Mouse (Mus musculus) embryonic facial prominence, embryonic 12.5 days (tissue): Measurements from ENCODE around the gene Ephb2. TPM values are rescaled to one million over a fixed set of nuclear protein-coding genes. Genes with fewer than 3 reads are reported as not detected.

Experiments
- ATAC-seq: fragments of 200-750 bp; cut with Nextera tagmentation; 2 replicates; pipeline ENCODE4 v1.8.0; 2017; ENCODE audit not compliant: insufficient number of reproducible peaks, insufficient read depth, low FRiP score, low TSS enrichment
- H3K27ac ChIP-seq: fragments of 300-500 bp; sonication (generic); 2 replicates; pipeline ENCODE4 v1.5.1; 2016; ENCODE audit warnings: mild to moderate bottlenecking
- H3K27me3 ChIP-seq: fragments of 300-500 bp; sonication (generic); 2 replicates; pipeline ENCODE4 v1.6.1; 2016; ENCODE audit warnings: mild to moderate bottlenecking, moderate library complexity
- H3K36me3 ChIP-seq: fragments of 300-500 bp; sonication (generic); 2 replicates; pipeline ENCODE4 v1.6.1; 2016; ENCODE audit warnings: mild to moderate bottlenecking
- H3K4me1 ChIP-seq: fragments of 300-500 bp; sonication (generic); 2 replicates; pipeline ENCODE4 v1.6.1; 2016
- H3K4me2 ChIP-seq: fragments of 300-500 bp; sonication (generic); replicated peaks from 2 replicates; pipeline ENCODE4 v1.6.1; 2016; ENCODE audit warnings: mild to moderate bottlenecking, moderate library complexity
- H3K4me3 ChIP-seq: fragments of 300-500 bp; sonication (generic); 2 replicates; pipeline ENCODE4 v1.5.1; 2016; ENCODE audit warnings: mild to moderate bottlenecking
- H3K9ac ChIP-seq: fragments of 300-500 bp; sonication (generic); 2 replicates; pipeline ENCODE4 v1.6.1; 2016; ENCODE audit warnings: mild to moderate bottlenecking, moderate library complexity
- H3K9me3 ChIP-seq: fragments of 300-500 bp; sonication (generic); 2 replicates; pipeline ENCODE4 v1.6.1; 2016; ENCODE audit warnings: mild to moderate bottlenecking, moderate library complexity
- WGBS: fragments of 180-500 bp; shearing (Covaris S2); methylation state at CpG from one replicate; pipeline ENCODE4 v1.1.7; 2016; 5-methylcytosine and 5-hydroxymethylcytosine counted together
- polyA plus RNA-seq: library from polyadenylated mRNA; unstranded; fragments of >200 nt; fragmentation: Nextera tagmentation; extraction: Ambion mirVana; gene quantifications from 2 replicates; pipeline ENCODE4 v1.2.1, GENCODE M21; 2016

The Ephb2 gene
- polyA plus RNA-seq, 1 experiment from 2014 or later = 17.1 TPM

- Histone ChIP-seq H3K27ac (peak overlapping the region; percentile 52; the same call in 1 of the 2 replicates), H3K4me2 (peak overlapping the region; percentile 9; the same call in 1 of the 2 replicates), H3K27me3 (no peaks in the 10 kb centered on the region), H3K36me3 (peaks cover 2% of the 10 kb centered on the region), H3K9ac (peak overlapping the region; percentile 25; the same call in 1 of the 2 replicates), H3K4me1 (peaks cover 67% of the 10 kb centered on the region), H3K4me3 (no peak overlapping the region), H3K9me3 (no peaks in the 10 kb centered on the region)
- WGBS = 8% methylated on average over 9 of the region's 9 CpGs
- ATAC-seq = no peak
Measured at GRCm38 (mm10) chr4:136776471-136776892, 59.3 kb downstream of the Ephb2 start.

DNA sequence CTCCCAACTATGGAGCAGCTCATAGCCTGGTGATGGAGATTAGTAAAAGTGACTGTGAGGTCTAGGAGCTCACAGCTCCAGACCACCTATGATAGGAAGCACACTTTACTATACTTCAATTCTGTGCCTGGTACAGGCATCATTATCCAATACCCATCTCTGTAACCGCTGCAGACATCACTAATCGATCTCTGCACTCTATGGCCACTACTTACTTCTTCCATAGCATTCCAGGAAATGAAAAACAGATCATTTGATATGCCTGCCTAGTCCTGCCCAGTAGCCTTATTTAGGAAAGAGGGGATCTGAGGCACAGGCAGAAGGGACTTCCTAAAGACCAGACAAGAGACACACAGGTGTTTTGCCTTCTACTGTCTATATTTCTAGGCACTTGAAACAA is 59.9 kb downstream of the Ephb2 start:
- WGBS = 80% methylated on average over 2 of the region's 2 CpGs
- no peaks in the 10 kb centered on the region for H3K9me3 ChIP-seq
- H3K27ac ChIP-seq = no peak overlapping the region
- no peaks in the 10 kb centered on the region for H3K27me3 ChIP-seq
- peaks cover 7% of the 10 kb centered on the region for H3K36me3 ChIP-seq
- ATAC-seq = no peak
- peaks cover 61% of the 10 kb centered on the region for H3K4me1 ChIP-seq
- H3K9ac ChIP-seq = no peak overlapping the region
- no peak overlapping the region for H3K4me3 ChIP-seq
- no peak overlapping the region for H3K4me2 ChIP-seq

- Histone ChIP-seq H3K4me1 (peaks cover 48% of the 10 kb centered on the region), H3K27me3 (no peaks in the 10 kb centered on the region), H3K36me3 (peaks cover 10% of the 10 kb centered on the region), H3K4me2 (no peak overlapping the region), H3K27ac (no peak overlapping the region), H3K4me3 (no peak overlapping the region), H3K9me3 (no peaks in the 10 kb centered on the region), H3K9ac (no peak overlapping the region)
- no peak for ATAC-seq
- 53% methylated on average over 3 of the region's 3 CpGs for whole genome bisulfite sequencing
Measured at GRCm38 (mm10) chr4:136774201-136774600, 61.6 kb downstream of the Ephb2 start.

- ATAC-seq = peak; percentile 45; the same call in 1 of the 2 replicates
- H3K4me3 ChIP-seq = no peak overlapping the region
- H3K36me3 ChIP-seq = peaks cover 14% of the 10 kb centered on the region
- no peaks in the 10 kb centered on the region for H3K27me3 ChIP-seq
- peak overlapping the region; percentile 56; the same call in 1 of the 2 replicates for H3K27ac ChIP-seq
- H3K9ac ChIP-seq = no peak overlapping the region
- peaks cover 37% of the 10 kb centered on the region for H3K4me1 ChIP-seq
- no peak overlapping the region for H3K4me2 ChIP-seq
- 59% methylated on average over 13 of the region's 13 CpGs for WGBS
- H3K9me3 ChIP-seq = no peaks in the 10 kb centered on the region
Measured at GRCm38 (mm10) chr4:136772952-136773584, 62.7 kb downstream of the Ephb2 start.

DNA sequence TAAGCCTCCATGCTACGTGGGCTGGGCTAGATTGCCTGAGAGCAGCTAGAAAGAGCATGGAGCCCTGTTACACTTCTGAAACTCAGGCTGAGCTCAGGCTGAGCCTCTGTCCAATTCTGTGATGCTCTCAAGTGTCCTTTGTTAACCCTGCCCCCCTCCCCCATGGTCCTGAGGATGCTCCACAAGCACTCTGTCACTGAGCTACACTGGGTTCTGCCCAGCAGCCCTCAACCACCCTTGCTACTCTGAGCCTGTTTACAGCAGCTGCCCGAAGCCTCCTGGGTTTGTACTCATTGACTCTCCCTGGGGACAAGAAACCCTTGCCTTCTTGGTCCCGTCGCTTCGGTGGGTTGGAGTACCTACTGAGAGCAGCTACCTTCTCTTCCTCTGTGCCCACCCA is 63.5 kb downstream of the Ephb2 start:
- Histone ChIP-seq H3K4me3 (no peak overlapping the region), H3K9ac (no peak overlapping the region), H3K27ac (no peak overlapping the region; the same call in 1 of the 2 replicates), H3K27me3 (no peaks in the 10 kb centered on the region), H3K4me1 (peaks cover 30% of the 10 kb centered on the region), H3K9me3 (no peaks in the 10 kb centered on the region), H3K4me2 (no peak overlapping the region), H3K36me3 (peaks cover 14% of the 10 kb centered on the region)
- 71% methylated on average over 5 of the region's 5 CpGs for WGBS
- no peak for ATAC-seq

GRCm38 (mm10) chr4:136770718-136771117 is 65.1 kb downstream of the Ephb2 start:
- H3K4me1 ChIP-seq = peaks cover 25% of the 10 kb centered on the region
- no peak overlapping the region for H3K9ac ChIP-seq
- peaks cover 14% of the 10 kb centered on the region for H3K36me3 ChIP-seq
- H3K27ac ChIP-seq = no peak overlapping the region
- no peak for ATAC-seq
- H3K9me3 ChIP-seq = no peaks in the 10 kb centered on the region
- H3K4me2 ChIP-seq = no peak overlapping the region
- H3K4me3 ChIP-seq = no peak overlapping the region
- 85% methylated on average over 17 of the region's 17 CpGs for WGBS
- no peaks in the 10 kb centered on the region for H3K27me3 ChIP-seq

- Histone ChIP-seq H3K4me1 (peaks cover 26% of the 10 kb centered on the region), H3K9me3 (no peaks in the 10 kb centered on the region)
Measured at GRCm38 (mm10) chr4:136768499-136768898, 67.3 kb downstream of the Ephb2 start.

GRCm38 (mm10) chr4:136765080-136765479 is 70.7 kb downstream of the Ephb2 start:
- peaks cover 43% of the 10 kb centered on the region for H3K4me1 ChIP-seq
- H3K9ac ChIP-seq = no peak overlapping the region
- H3K36me3 ChIP-seq = peaks cover 4% of the 10 kb centered on the region; the same call in 1 of the 2 replicates
- no peak overlapping the region for H3K27ac ChIP-seq
- H3K4me3 ChIP-seq = no peak overlapping the region
- WGBS = 62% methylated on average over 7 of the region's 7 CpGs
- ATAC-seq = no peak
- no peaks in the 10 kb centered on the region for H3K9me3 ChIP-seq
- no peak overlapping the region for H3K4me2 ChIP-seq
- H3K27me3 ChIP-seq = 0 out of 2 replicates have a peak, but pooled peaks cover 4% of the 10 kb centered on the region

More at GRCm38 (mm10) chr4:136768499-136768898, 67.3 kb downstream of the Ephb2 start:
- no peak overlapping the region for H3K4me3 ChIP-seq
- H3K9ac ChIP-seq = no peak overlapping the region
- H3K36me3 ChIP-seq = peaks cover 14% of the 10 kb centered on the region
- ATAC-seq = no peak
- no peak overlapping the region for H3K4me2 ChIP-seq
- no peak overlapping the region for H3K27ac ChIP-seq
- WGBS = 93% methylated on average over 3 of the region's 3 CpGs
- H3K27me3 ChIP-seq = 0 out of 2 replicates have a peak, but pooled peaks cover 2% of the 10 kb centered on the region

- 0 out of 2 replicates have a peak, but pooled peaks cover 4% of the 10 kb centered on the region for H3K27me3 ChIP-seq
- no peak overlapping the region for H3K27ac ChIP-seq
- peaks cover under 1% of the 10 kb centered on the region; the same call in 1 of the 2 replicates for H3K36me3 ChIP-seq
- peaks cover 43% of the 10 kb centered on the region for H3K4me1 ChIP-seq
- ATAC-seq = no peak
- WGBS = 34% methylated on average over 5 of the region's 5 CpGs
- H3K9ac ChIP-seq = no peak overlapping the region
- no peak overlapping the region for H3K4me3 ChIP-seq
- H3K4me2 ChIP-seq = no peak overlapping the region
- no peaks in the 10 kb centered on the region for H3K9me3 ChIP-seq
Measured at GRCm38 (mm10) chr4:136763349-136763748, 72.4 kb downstream of the Ephb2 start.

DNA sequence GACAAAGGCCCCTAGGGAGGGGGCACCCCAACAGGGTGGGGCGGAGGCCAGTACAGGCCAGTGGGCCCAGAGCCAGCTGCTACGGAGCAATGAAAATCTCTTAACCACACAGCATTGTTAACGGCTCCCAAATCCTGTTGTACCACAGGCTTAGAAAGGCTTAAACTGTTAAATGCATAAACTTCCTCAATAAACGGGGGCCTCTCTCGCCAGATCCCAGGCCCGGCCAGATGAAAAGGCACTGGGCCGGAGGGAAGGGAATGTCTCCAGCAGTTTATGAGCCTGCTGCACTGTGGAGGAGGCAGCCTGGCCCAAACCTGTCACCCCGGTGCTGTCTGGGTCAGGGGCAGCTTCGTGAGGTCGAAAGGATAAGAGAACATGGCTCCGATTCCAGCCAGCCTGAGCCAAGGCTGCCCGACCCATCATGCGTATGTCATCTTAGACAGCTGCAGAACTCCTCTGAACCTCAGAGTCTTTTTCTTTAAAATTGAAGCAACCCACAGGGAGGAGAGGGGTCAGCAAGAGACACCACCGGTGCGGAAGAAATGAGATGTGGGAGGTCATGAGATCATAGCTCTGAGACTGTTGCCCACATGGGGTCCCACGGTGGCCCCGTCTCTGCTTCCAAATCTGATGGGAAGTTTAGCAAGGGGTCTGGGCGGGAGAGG is 73.9 kb downstream of the Ephb2 start:
- 0 out of 2 replicates have a peak, but pooled peaks have one; percentile 3 for ATAC-seq
- Histone ChIP-seq H3K4me1 (peaks cover 55% of the 10 kb centered on the region), H3K4me3 (no peak overlapping the region), H3K4me2 (no peak overlapping the region), H3K9ac (no peak overlapping the region), H3K9me3 (no peaks in the 10 kb centered on the region), H3K27ac (peak overlapping the region; percentile 42), H3K27me3 (0 out of 2 replicates have a peak, but pooled peaks cover 4% of the 10 kb centered on the region), H3K36me3 (no peaks in the 10 kb centered on the region; the same call in 1 of the 2 replicates)
- WGBS = 39% methylated on average over 18 of the region's 18 CpGs

DNA sequence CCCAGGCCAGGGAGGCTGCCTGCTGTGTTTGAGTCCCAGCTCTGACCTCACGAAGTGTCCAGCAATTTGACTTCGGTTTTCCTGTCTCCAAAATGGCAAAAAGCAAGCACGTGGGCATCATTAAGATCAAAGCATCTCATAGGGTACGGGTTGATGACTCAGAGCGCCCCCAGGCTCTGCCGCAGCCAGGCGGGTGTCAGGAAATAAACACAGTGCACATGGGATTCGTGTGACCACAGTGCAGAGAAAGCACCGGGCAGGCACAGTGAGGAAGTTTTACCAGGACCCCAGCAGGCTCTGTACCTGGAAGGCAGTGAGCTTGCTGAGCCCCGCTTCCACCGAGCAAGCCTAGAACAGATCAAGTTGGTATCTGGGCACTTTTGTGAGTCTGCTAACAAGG is 74.9 kb downstream of the Ephb2 start:
- peaks cover 57% of the 10 kb centered on the region for H3K4me1 ChIP-seq
- H3K4me3 ChIP-seq = no peak overlapping the region
- H3K9me3 ChIP-seq = no peaks in the 10 kb centered on the region
- 0 out of 2 replicates have a peak, but pooled peaks cover 4% of the 10 kb centered on the region for H3K27me3 ChIP-seq
- 26% methylated on average over 11 of the region's 11 CpGs for WGBS
- no peak overlapping the region for H3K9ac ChIP-seq
- H3K36me3 ChIP-seq = no peaks in the 10 kb centered on the region; the same call in 1 of the 2 replicates
- ATAC-seq = no peak
- no peak overlapping the region for H3K27ac ChIP-seq
- H3K4me2 ChIP-seq = no peak overlapping the region

- Histone ChIP-seq H3K27me3 (no peaks in the 10 kb centered on the region), H3K4me2 (no peak overlapping the region), H3K4me1 (peaks cover 61% of the 10 kb centered on the region), H3K27ac (peak overlapping the region; percentile 71; the same call in 1 of the 2 replicates), H3K9me3 (no peaks in the 10 kb centered on the region), H3K9ac (no peak overlapping the region), H3K4me3 (no peak overlapping the region), H3K36me3 (no peaks in the 10 kb centered on the region; the same call in 1 of the 2 replicates)
- 57% methylated on average over 4 of the region's 4 CpGs for WGBS
- no peak for ATAC-seq
Measured at GRCm38 (mm10) chr4:136757096-136757495, 78.7 kb downstream of the Ephb2 start.
